Mouse (Mus musculus) CH12.LX (cell line): ENCODE measurements at regions not wholly inside any gene's neighbourhood (a gene's known extent, or its start where the extent isn't known, plus 50 kb on each side); places are given as distances from the start of the nearest gene placed in this dataset.

Source experiments
- DNase-seq: peaks from one replicate; pipeline ENCODE4 v3.0.0-alpha.2; 2013; ENCODE audit errors: extremely low read depth
- H3K27ac ChIP-seq: 2 replicates; pipeline ENCODE4 v1.5.1; 2012; ENCODE audit warnings: low read depth, mild to moderate bottlenecking, control low read depth, moderate library complexity; ENCODE audit not compliant: insufficient read depth
- H3K27me3 ChIP-seq: replicated peaks from 2 replicates; pipeline ENCODE3; 2012; ENCODE audit warnings: inconsistent platforms
- H3K36me3 ChIP-seq, 2 experiments: replicated peaks in 1 of 2; 2 replicates each; pipeline versions ENCODE3 to v1.6.1; 2012; ENCODE audit warnings: inconsistent platforms in 1 of 2, low read length in 1 of 2, mild to moderate bottlenecking in 1 of 2, mixed read lengths in 1 of 2, moderate library complexity in 1 of 2; ENCODE audit not compliant: control insufficient read depth in 1 of 2, insufficient read depth in 1 of 2
- H3K4me1 ChIP-seq, 2 experiments: 2 replicates each; pipeline ENCODE4 v1.6.1; 2012; ENCODE audit warnings: inconsistent platforms in 1 of 2, moderate library complexity in 1 of 2; ENCODE audit not compliant: insufficient read depth in 2 of 2, control insufficient read depth in 1 of 2
- H3K4me2 ChIP-seq: 2 replicates; pipeline ENCODE4 v1.6.1; 2012; ENCODE audit warnings: low read depth, mild to moderate bottlenecking, control low read depth; ENCODE audit not compliant: poor library complexity, insufficient read depth, severe bottlenecking
- H3K4me3 ChIP-seq, 3 experiments: fragments of 150-350 bp in 1 of 3; sonication (generic) in 1 of 3; replicated peaks in 1 of 3; 2 replicates each; pipeline versions ENCODE3 to v1.5.1; 2011 to 2012; ENCODE audit warnings: low read depth in 2 of 3, low read length in 2 of 3, mild to moderate bottlenecking in 2 of 3, moderate library complexity in 2 of 3, control low read depth in 1 of 3, improper control_type of control experiment in 1 of 3, inconsistent platforms in 1 of 3, mixed read lengths in 1 of 3; ENCODE audit not compliant: poor library complexity in 1 of 3
- H3K79me2 ChIP-seq: replicated peaks from 2 replicates; pipeline ENCODE4 v1.6.1; 2012; ENCODE audit warnings: mild to moderate bottlenecking, moderate library complexity; ENCODE audit not compliant: control insufficient read depth, poor library complexity, insufficient read depth, severe bottlenecking; ENCODE audit errors: extremely low read depth
- H3K9ac ChIP-seq: 2 replicates; pipeline ENCODE4 v1.6.1; 2012; ENCODE audit warnings: low read depth, mild to moderate bottlenecking, control low read depth, moderate library complexity; ENCODE audit not compliant: insufficient read depth
- H3K9me3 ChIP-seq: replicated peaks from 2 replicates; pipeline ENCODE3; 2012; ENCODE audit warnings: low read length, inconsistent platforms, mixed read lengths
- CHD2 ChIP-seq: IDR thresholded peaks from 2 replicates; pipeline ENCODE4 v1.6.1; 2011; ENCODE audit warnings: low read length, improper control_type of control experiment
- CTCF ChIP-seq, 2 experiments: IDR thresholded peaks in 1 of 2; conservative IDR thresholded peaks in 1 of 2; 2 replicates each; pipeline ENCODE4 v1.5.1; 2011 to 2012; ENCODE audit warnings: low read depth in 2 of 2, low read length in 2 of 2, improper control_type of control experiment in 1 of 2, inconsistent platforms in 1 of 2, mild to moderate bottlenecking in 1 of 2, moderate library complexity in 1 of 2
- E2F4 ChIP-seq: IDR thresholded peaks from 2 replicates; pipeline ENCODE4 v1.6.1; 2011; ENCODE audit warnings: low read depth, low read length, improper control_type of control experiment; ENCODE audit not compliant: insufficient replicate concordance
- ELF1 ChIP-seq: IDR thresholded peaks from 2 replicates; pipeline ENCODE4 v1.6.1; 2014; ENCODE audit warnings: low read depth, mild to moderate bottlenecking, inconsistent platforms, low read length, improper control_type of control experiment
- EP300 ChIP-seq: IDR thresholded peaks from 2 replicates; pipeline ENCODE4 v1.6.1; 2011; ENCODE audit warnings: low read length, improper control_type of control experiment
- ETS1 ChIP-seq: conservative IDR thresholded peaks from 2 replicates; pipeline ENCODE4 v1.6.1; 2012; ENCODE audit warnings: low read depth, mild to moderate bottlenecking, inconsistent platforms, low read length, improper control_type of control experiment, moderate library complexity
- GABPA ChIP-seq: IDR thresholded peaks from 2 replicates; pipeline ENCODE4 v1.6.1; 2012; ENCODE audit warnings: low read depth, low read length, improper control_type of control experiment, inconsistent platforms; ENCODE audit not compliant: insufficient replicate concordance
- IRF4 ChIP-seq: IDR thresholded peaks from 2 replicates; pipeline ENCODE4 v1.6.1; 2014; ENCODE audit warnings: low read depth, mild to moderate bottlenecking, inconsistent platforms, low read length, improper control_type of control experiment
- JUND ChIP-seq: conservative IDR thresholded peaks from 2 replicates; pipeline ENCODE4 v1.6.1; 2011; ENCODE audit warnings: low read depth, low read length, improper control_type of control experiment
- KAT2A ChIP-seq: IDR thresholded peaks from 2 replicates; pipeline ENCODE4 v1.6.1; 2012; ENCODE audit warnings: low read length, improper control_type of control experiment, inconsistent platforms; ENCODE audit not compliant: insufficient replicate concordance
- MAX ChIP-seq: IDR thresholded peaks from 2 replicates; pipeline ENCODE4 v1.6.1; 2011; ENCODE audit warnings: low read length, improper control_type of control experiment
- MEF2A ChIP-seq: IDR thresholded peaks from 2 replicates; pipeline ENCODE4 v1.6.1; 2014; ENCODE audit warnings: low read depth, mild to moderate bottlenecking, inconsistent platforms, low read length, improper control_type of control experiment, borderline replicate concordance
- MYC ChIP-seq: IDR thresholded peaks from 2 replicates; pipeline ENCODE4 v1.6.1; 2011; ENCODE audit warnings: low read depth, mild to moderate bottlenecking, improper control_type of control experiment, low read length
- NELFE ChIP-seq: IDR thresholded peaks from 2 replicates; pipeline ENCODE4 v1.6.1; 2011; ENCODE audit warnings: low read depth, low read length, improper control_type of control experiment
- NRF1 ChIP-seq: IDR thresholded peaks from 2 replicates; pipeline ENCODE4 v1.6.1; 2014; ENCODE audit warnings: low read depth, mild to moderate bottlenecking, inconsistent platforms, low read length, improper control_type of control experiment, moderate library complexity
- RCOR1 ChIP-seq: conservative IDR thresholded peaks from 2 replicates; pipeline ENCODE4 v1.6.1; 2012; ENCODE audit warnings: low read depth, mild to moderate bottlenecking, inconsistent platforms, low read length, improper control_type of control experiment
- SIN3A ChIP-seq: IDR thresholded peaks from 2 replicates; pipeline ENCODE4 v1.6.1; 2012; ENCODE audit warnings: low read length, improper control_type of control experiment, inconsistent platforms
- TCF12 ChIP-seq: IDR thresholded peaks from 2 replicates; pipeline ENCODE4 v1.6.1; 2014; ENCODE audit warnings: low read depth, mild to moderate bottlenecking, inconsistent platforms, low read length, improper control_type of control experiment
- USF1 ChIP-seq: IDR thresholded peaks from 2 replicates; pipeline ENCODE4 v1.6.1; 2014; ENCODE audit warnings: low read depth, mild to moderate bottlenecking, inconsistent platforms, low read length, improper control_type of control experiment
- ZC3H11A ChIP-seq: IDR thresholded peaks from 2 replicates; pipeline ENCODE4 v1.6.1; 2012; ENCODE audit warnings: low read depth, mild to moderate bottlenecking, inconsistent platforms, low read length, improper control_type of control experiment
- ZKSCAN1 ChIP-seq: IDR thresholded peaks from 2 replicates; pipeline ENCODE4 v1.6.1; 2012; ENCODE audit warnings: low read depth, inconsistent platforms, low read length, improper control_type of control experiment, borderline replicate concordance
- ZMIZ1 ChIP-seq: IDR thresholded peaks from 2 replicates; pipeline ENCODE4 v1.6.1; 2012; ENCODE audit warnings: low read depth, mild to moderate bottlenecking, inconsistent platforms, low read length, improper control_type of control experiment
- dilution Hi-C: fragments of 300-500 bp; cut with MboI; formaldehyde crosslinking; loops from 2 replicates; pipeline ENCODE4 v1.14.3; 2020; ENCODE audit warnings: low sequenced_read_pairs; ENCODE audit not compliant: extremely low pct_unique_long_range_greater_than_20kb, extremely low pct_ligation_motif_present
- in situ Hi-C: fragments of 300-500 bp; cut with MboI; formaldehyde crosslinking; loops from 3 replicates; pipeline ENCODE4 v1.14.3; 2019; ENCODE audit warnings: low sequenced_read_pairs, low pct_ligation_motif_present, low pct_unique_long_range_greater_than_20kb, mixed read lengths

DNA sequence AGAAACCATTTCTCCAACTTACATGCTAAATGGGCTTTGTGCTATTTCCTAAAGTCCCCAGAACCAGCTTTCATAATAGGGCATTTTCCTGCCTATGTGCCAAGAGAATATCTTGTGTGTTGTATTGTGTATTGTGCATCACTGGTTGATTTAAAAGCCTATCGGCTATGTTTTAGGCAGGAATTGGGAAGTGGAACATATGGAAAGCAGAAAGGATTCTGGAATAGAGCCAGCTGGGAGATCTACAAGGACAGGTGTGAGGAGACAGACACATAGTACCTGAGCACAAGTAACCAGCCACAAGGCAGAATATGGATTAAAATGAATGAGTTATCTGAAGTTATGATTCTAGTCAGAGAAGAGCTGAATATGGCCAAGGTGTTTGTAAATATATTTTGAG lies 236.0 kb downstream of the 1190002N15Rik start:
- Histone ChIP-seq H3K4me3 (no peak overlapping the region), H3K4me1 (no peaks in the 10 kb centered on the region), H3K79me2 (no peaks in the 10 kb centered on the region), H3K9ac (no peak overlapping the region), H3K27ac (no peak overlapping the region), H3K36me3 (no peaks in the 10 kb centered on the region), H3K9me3 (peaks cover 33% of the 10 kb centered on the region), H3K27me3 (no peaks in the 10 kb centered on the region), H3K4me2 (no peak overlapping the region)
- no peak for DNase-seq
- in situ Hi-C loops = no loop called here
- dilution Hi-C loops = no loop called here
- TF ChIP-seq KAT2A (no peak), SIN3A (no peak), USF1 (no peak), ZMIZ1 (no peak), EP300 (no peak), ELF1 (no peak), ETS1 (no peak), NELFE (no peak), NRF1 (no peak), RCOR1 (no peak), ZC3H11A (no peak), CHD2 (no peak)

DNA sequence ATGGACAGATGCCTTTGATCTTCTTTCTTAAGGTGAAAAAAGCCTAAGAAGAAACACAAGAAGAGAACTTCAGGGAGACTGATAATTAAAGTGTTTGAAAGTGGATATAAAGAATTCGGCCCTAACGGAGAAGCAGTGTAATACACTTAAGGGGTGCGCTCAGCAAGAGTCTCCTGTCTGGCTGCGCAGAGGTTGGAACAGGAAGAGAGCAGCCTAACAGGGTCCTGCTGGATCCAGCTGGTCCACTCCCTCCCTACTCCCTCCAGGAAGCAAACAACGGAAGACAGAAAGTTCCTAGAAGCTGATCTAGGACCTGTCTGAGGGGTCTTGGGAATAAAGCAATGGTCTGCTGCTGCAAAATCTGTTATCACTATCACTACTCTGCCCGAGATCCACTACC lies 242.4 kb downstream of the 1190002N15Rik start:
- Histone ChIP-seq H3K4me1 (no peaks in the 10 kb centered on the region), H3K9ac (no peak overlapping the region), H3K27ac (no peak overlapping the region), H3K79me2 (no peaks in the 10 kb centered on the region), H3K27me3 (no peaks in the 10 kb centered on the region), H3K4me2 (no peak overlapping the region), H3K9me3 (peaks cover 47% of the 10 kb centered on the region), H3K4me3 (no peak overlapping the region), H3K36me3 (no peaks in the 10 kb centered on the region)
- in situ Hi-C loops (no loop called here), dilution Hi-C loops (no loop called here)
- no peak for DNase-seq
- TF ChIP-seq GABPA (no peak), ZMIZ1 (no peak), RCOR1 (no peak), ZKSCAN1 (no peak), TCF12 (no peak), CTCF (conservative IDR thresholded peaks at IDR 0.05 in 1 of 2, IDR thresholded peaks at IDR 0.05 in 1 of 2; ENCODE audit: low read depth in 2 of 2, low read length in 2 of 2) (no peak), ETS1 (no peak), E2F4 (no peak), MYC (no peak), MAX (no peak), USF1 (no peak), IRF4 (no peak), JUND (no peak), MEF2A (no peak)
- TF ChIP-seq, all 38 proteins: peak for 0
